Mouse (Mus musculus) cortical plate, adult 2 months (tissue): ENCODE measurements around the gene Pde4c. TPM values are rescaled to one million over a fixed set of nuclear protein-coding genes. Genes with fewer than 3 reads are reported as not detected.
A peak's percentile ranks its signal among the peaks of the same experiment; 100 is the strongest.

Source experiments
- H3K27ac ChIP-seq: fragments of 200-500 bp; 2 replicates; pipeline ENCODE4 v1.5.1; 2012; ENCODE audit warnings: low read length, control low read depth, inconsistent platforms; ENCODE audit not compliant: insufficient read depth
- H3K4me1 ChIP-seq: fragments of 200-500 bp; 2 replicates; pipeline ENCODE4 v1.6.1; 2011; ENCODE audit warnings: low read length; ENCODE audit not compliant: control insufficient read depth, insufficient read depth
- H3K4me3 ChIP-seq: fragments of 200-500 bp; 2 replicates; pipeline ENCODE4 v1.5.1; 2011; ENCODE audit warnings: mild to moderate bottlenecking, low read length, control low read depth; ENCODE audit not compliant: insufficient read depth
- CTCF ChIP-seq: fragments of 200-500 bp; IDR thresholded peaks from 2 replicates; pipeline ENCODE4 v1.5.1; 2011; ENCODE audit warnings: mild to moderate bottlenecking, control low read depth, low read length; ENCODE audit not compliant: insufficient read depth; ENCODE audit errors: extremely low read depth
- POLR2A ChIP-seq: fragments of 200-500 bp; IDR thresholded peaks from 2 replicates; pipeline ENCODE4 v1.6.1; 2011; ENCODE audit warnings: mild to moderate bottlenecking, low read length, control low read depth; ENCODE audit not compliant: insufficient read depth; ENCODE audit errors: extremely low read depth
- polyA plus RNA-seq: library from polyadenylated mRNA; depleted of rRNA; stranded (reverse); fragments of >200 nt; gene quantifications from 2 replicates; pipeline ENCODE4 v1.2.3, GENCODE M21; 2012

Gene Pde4c
- polyA plus RNA-seq, 1 experiment = 4.8 TPM

GRCm38 (mm10) chr8:70776496-70777444 lies 53.2 kb downstream of the Pde4c start, which contains the start of gene Pik3r2:
Gene Pik3r2, minus strand, starts transcription at chr8:70776713.
- TF ChIP-seq POLR2A = peak; percentile 76
- TF ChIP-seq CTCF = no peak
- Histone ChIP-seq H3K27ac (peak within 1 kb of the TSS; percentile 94), H3K4me1 (peaks cover 8% of the 10 kb centered on the region; the same call in 1 of the 2 replicates), H3K4me3 (peak within 1 kb of the TSS; percentile 41)

- H3K4me1 ChIP-seq = peaks cover 6% of the 10 kb centered on the region; the same call in 1 of the 2 replicates
- TF ChIP-seq CTCF (no peak), POLR2A (no peak)
- no peak overlapping the region for H3K27ac ChIP-seq
Measured at GRCm38 (mm10) chr8:70780093-70780492, 56.6 kb downstream of the Pde4c start.

GRCm38 (mm10) chr8:70786291-70787050 lies 63.0 kb downstream of the Pde4c start:
- no peak overlapping the region for H3K27ac ChIP-seq
- no peak for TF ChIP-seq POLR2A
- no peak for TF ChIP-seq CTCF
- no peaks in the 10 kb centered on the region for H3K4me1 ChIP-seq
- no peak overlapping the region for H3K4me3 ChIP-seq

More at GRCm38 (mm10) chr8:70780093-70780492, 56.6 kb downstream of the Pde4c start:
- no peak overlapping the region for H3K4me3 ChIP-seq

GRCm38 (mm10) chr8:70787051-70787445 lies 63.5 kb downstream of the Pde4c start:
- Histone ChIP-seq H3K27ac (no peak overlapping the region), H3K4me1 (no peaks in the 10 kb centered on the region), H3K4me3 (no peak overlapping the region)
- TF ChIP-seq POLR2A = no peak
- no peak for TF ChIP-seq CTCF

GRCm38 (mm10) chr8:70787941-70788667 lies 64.6 kb downstream of the Pde4c start:
- Histone ChIP-seq H3K4me3 (no peak overlapping the region), H3K27ac (no peak overlapping the region), H3K4me1 (peaks cover 2% of the 10 kb centered on the region; the same call in 1 of the 2 replicates)
- TF ChIP-seq POLR2A = no peak
- no peak for TF ChIP-seq CTCF

GRCm38 (mm10) chr8:70789046-70789445 lies 65.5 kb downstream of the Pde4c start:
- H3K27ac ChIP-seq = no peak overlapping the region
- H3K4me3 ChIP-seq = no peak overlapping the region
- peaks cover 2% of the 10 kb centered on the region; the same call in 1 of the 2 replicates for H3K4me1 ChIP-seq
- TF ChIP-seq POLR2A (no peak), CTCF (no peak)

- Histone ChIP-seq H3K4me1 (peaks cover 5% of the 10 kb centered on the region; the same call in 1 of the 2 replicates), H3K27ac (peak overlapping the region; percentile 31), H3K4me3 (peak overlapping the region; percentile 39)
- TF ChIP-seq CTCF (no peak), POLR2A (no peak)
Measured at GRCm38 (mm10) chr8:70790846-70791245, 67.3 kb downstream of the Pde4c start.

- H3K4me1 ChIP-seq = peaks cover 5% of the 10 kb centered on the region; the same call in 1 of the 2 replicates
- H3K4me3 ChIP-seq = peak overlapping the region; percentile 39
- TF ChIP-seq CTCF (no peak), POLR2A (0 out of 2 replicates have a peak, but pooled peaks have one; percentile 16)
- H3K27ac ChIP-seq = peak overlapping the region; percentile 31
Measured at GRCm38 (mm10) chr8:70791294-70791701, 67.8 kb downstream of the Pde4c start.

GRCm38 (mm10) chr8:70791975-70792691 lies 68.6 kb downstream of the Pde4c start:
- Histone ChIP-seq H3K4me1 (peaks cover 5% of the 10 kb centered on the region; the same call in 1 of the 2 replicates), H3K4me3 (peak overlapping the region; percentile 39), H3K27ac (peak overlapping the region; percentile 58)
- TF ChIP-seq POLR2A (peak; percentile 53), CTCF (no peak)
